Comparison of ENCODE assay signal across 30 mouse cellular contexts in genomic region chr6:102427549-102427948, GRCm38 (mm10).
DNase-seq lines count a peak whose midpoint lies in the region; ATAC-seq lines count a peak whose summit lies in the region.
"Had no signal": no experiment of that assay in that cellular context is flagged by ENCODE, and none has a peak within 500 bp of the region (broad histone marks: within the 10 kb centered on the region; RNA-seq: fewer than 3 reads in every experiment).

No protein-coding gene starts in this region.

- peaks cover 3% of the 10 kb centered on the region; the same call in 1 of the 2 replicates for H3K4me1 ChIP-seq in kidney, embryonic 15.5 days
- H3K4me1 ChIP-seq: embryonic facial prominence, embryonic 10.5 days; embryonic facial prominence, embryonic 15.5 days; forebrain, embryonic 12.5 days; heart, embryonic 15.5 days; limb, embryonic 13.5 days; lung, embryonic 15.5 days had no signal

- H3K36me3 ChIP-seq in kidney, embryonic 15.5 days: no peaks in the 10 kb centered on the region
- H3K36me3 ChIP-seq: embryonic facial prominence, embryonic 10.5 days; embryonic facial prominence, embryonic 15.5 days; forebrain, embryonic 12.5 days; heart, embryonic 10.5 days; heart, embryonic 15.5 days; limb, embryonic 13.5 days; lung, embryonic 15.5 days had no signal

- no peaks in the 10 kb centered on the region for H3K9me3 ChIP-seq in kidney, embryonic 15.5 days (replicated peaks)
- H3K9me3 ChIP-seq: embryonic facial prominence, embryonic 10.5 days; embryonic facial prominence, embryonic 15.5 days; forebrain, embryonic 12.5 days; heart, embryonic 10.5 days; heart, embryonic 15.5 days; limb, embryonic 13.5 days; lung, embryonic 15.5 days had no signal

- H3K27ac ChIP-seq in kidney, embryonic 15.5 days: no peak overlapping the region
- H3K27ac ChIP-seq: embryonic facial prominence, embryonic 10.5 days; embryonic facial prominence, embryonic 15.5 days; forebrain, embryonic 12.5 days; heart, embryonic 10.5 days; heart, embryonic 15.5 days; limb, embryonic 13.5 days; lung, embryonic 15.5 days had no signal

- 42% methylated on average over 1 of the region's 1 CpGs for WGBS in kidney, embryonic 15.5 days

- ATAC-seq in kidney, embryonic 15.5 days (replicated peaks; ENCODE audit: low FRiP score): peak; percentile 71
- ATAC-seq: forebrain, postnatal 0 days; hindbrain, embryonic 16.5 days; midbrain, embryonic 16.5 days had no signal

- H3K4me2 ChIP-seq in kidney, embryonic 15.5 days: no peak overlapping the region
- H3K4me2 ChIP-seq: embryonic facial prominence, embryonic 15.5 days; forebrain, embryonic 12.5 days; heart, embryonic 15.5 days; limb, embryonic 13.5 days; liver, embryonic 11.5 days; lung, embryonic 15.5 days; midbrain, embryonic 11.5 days had no signal

- no peaks in the 10 kb centered on the region for H3K27me3 ChIP-seq in kidney, embryonic 15.5 days
- H3K27me3 ChIP-seq: CH12.LX; embryonic facial prominence, embryonic 15.5 days; heart, embryonic 15.5 days; limb, embryonic 13.5 days; lung, embryonic 15.5 days had no signal

- DNase-seq in kidney, adult 8-10 months: no peak
- peak; percentile 7 to 32 for DNase-seq in layer of hippocampus, adult 18-20 months (ENCODE audit: low spot score in 2 of 2)
- DNase-seq in layer of hippocampus, adult 8-10 months (ENCODE audit: low spot score in 2 of 2): no peak
- DNase-seq in Muller cell, postnatal 12 days (ENCODE audit: inconsistent ontology term): peak; percentile 2
- peak; percentile 48 for DNase-seq in brain, adult 2 months (ENCODE audit: low read depth, low spot score)
- DNase-seq in gastrocnemius, postnatal 25 days: no peak
- DNase-seq: adrenal gland, adult 8-10 months; cerebellum, adult 11-12 months; cerebellum, adult 9-11 months; forebrain, postnatal 0 days; gastrocnemius, postnatal 14 days; heart, adult 11 months; kidney, postnatal 25 days; right cerebral cortex, adult 18-20 months; spleen, adult 18-20 months; thymus, adult 18-20 months; thymus, postnatal 25 days had no signal

- H3K9ac ChIP-seq in kidney, embryonic 15.5 days: no peak overlapping the region
- H3K9ac ChIP-seq: embryonic facial prominence, embryonic 15.5 days; forebrain, embryonic 12.5 days; forebrain, postnatal 0 days; heart, embryonic 15.5 days; limb, embryonic 13.5 days; lung, embryonic 15.5 days had no signal

- H3K4me3 ChIP-seq in kidney, embryonic 15.5 days (replicated peaks): no peak overlapping the region
- H3K4me3 ChIP-seq: embryonic facial prominence, embryonic 10.5 days; embryonic facial prominence, embryonic 15.5 days; forebrain, embryonic 12.5 days; heart, embryonic 10.5 days; heart, embryonic 15.5 days; limb, embryonic 13.5 days; lung, embryonic 15.5 days had no signal

Comparison
In these comparisons a context has a peak if more than half of its experiments do, and no peak if none do; other contexts are left out.
1. DNase-seq: peak in layer of hippocampus, adult 18-20 months (2 of 2), Muller cell, postnatal 12 days (single experiment) and brain, adult 2 months (single experiment); none in kidney, adult 8-10 months (0 of 2), layer of hippocampus, adult 8-10 months (0 of 2) and gastrocnemius, postnatal 25 days (single experiment).